Mouse (Mus musculus): ENCODE data around the gene Olfr723.
"Not testable (repeated sequence)": the region's sequence is repeated elsewhere in the genome, so short reads cannot be mapped to it uniquely, and the experiment has no call there.

Olfr723 gene

DNA sequence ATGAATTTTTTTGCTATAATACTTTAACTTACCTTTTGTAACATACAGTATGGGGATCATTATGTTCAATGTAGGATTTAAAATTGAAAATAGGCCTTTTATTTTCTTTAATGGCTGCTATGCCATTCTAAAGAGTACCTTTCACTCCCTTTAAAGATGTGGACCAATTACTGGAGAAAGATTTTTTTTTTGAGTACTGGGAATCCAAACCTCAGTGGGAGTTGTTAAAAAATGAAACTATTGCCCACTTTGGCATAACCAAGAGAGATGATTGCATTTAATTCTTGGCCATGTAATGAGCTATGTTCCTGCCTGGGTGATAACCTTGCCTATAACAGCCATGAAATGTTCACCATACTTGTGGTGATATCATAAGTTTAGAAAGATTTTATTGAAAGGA, at the start of gene Olfr723:
TSS of gene Olfr723 (minus strand) at position 101 of the 400 bp plus-strand sequence.
- not testable (repeated sequence) for DNase-seq (ENCODE audit: low read depth)

DNA sequence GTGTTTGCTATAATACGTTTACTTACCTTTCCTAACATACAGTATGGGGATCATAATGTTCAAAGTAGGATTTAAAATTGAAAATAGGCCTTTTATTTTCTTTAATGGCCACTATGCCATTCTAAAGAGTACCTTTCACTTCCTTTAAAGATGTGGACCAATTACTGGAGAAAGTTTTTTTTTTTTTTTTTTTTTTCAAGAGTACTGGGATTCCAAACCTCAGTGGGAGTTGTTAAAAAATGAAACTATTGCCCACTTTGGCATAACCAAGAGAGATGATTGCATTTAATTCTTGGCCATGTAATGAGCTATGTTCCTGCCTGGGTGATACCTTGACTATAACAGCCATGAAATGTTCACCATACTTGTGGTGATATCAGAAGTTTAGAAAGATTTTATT, 31.6 kb upstream of the Olfr723 start, which contains the start of gene Olfr724:
TSS of gene Olfr724 (minus strand) at position 101 of the 400 bp plus-strand sequence.
- DNase-seq (ENCODE audit: low read depth): not testable (repeated sequence)

DNA sequence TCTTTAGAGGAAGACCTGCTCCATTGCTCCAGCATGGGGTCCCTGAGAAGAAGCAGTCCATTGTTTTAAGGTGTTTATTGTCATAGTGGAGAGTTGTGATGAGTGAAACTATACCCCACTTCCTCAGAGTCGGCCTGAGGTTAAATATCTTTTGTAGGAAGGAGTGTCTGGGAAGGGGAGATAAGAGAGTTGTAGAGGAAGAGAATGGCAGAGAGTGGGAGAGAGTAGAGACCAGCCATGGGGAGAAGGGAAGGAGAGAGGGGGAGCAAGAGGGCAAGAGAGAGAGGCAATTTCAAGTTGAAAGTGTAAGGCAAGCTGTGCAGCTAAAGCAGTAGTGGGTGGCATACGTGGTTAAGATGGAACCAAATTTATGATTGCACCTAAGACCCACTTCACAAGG, 24.3 kb upstream of the Olfr723 start:
- DNase-seq (ENCODE audit: low read depth): no peak

DNA sequence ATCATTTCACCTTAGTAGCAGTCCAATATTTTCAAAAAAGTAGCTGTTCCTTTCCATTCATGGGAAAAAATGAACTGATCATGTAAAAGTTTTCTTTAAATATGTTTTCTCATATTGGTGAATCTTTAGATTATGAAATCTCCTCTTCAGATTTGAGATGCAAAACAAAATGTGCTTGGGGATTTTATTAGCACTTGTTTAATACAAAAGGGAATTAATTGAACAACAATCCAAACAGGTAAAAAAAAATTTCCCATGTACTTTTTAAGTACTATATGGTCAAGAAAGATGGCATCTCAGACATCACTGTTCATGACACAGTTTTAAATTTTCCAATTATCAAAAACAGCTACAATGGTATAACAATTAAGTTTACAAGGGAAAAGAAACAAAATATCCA, 29.7 kb downstream of the Olfr723 start, which contains the start of gene Olfr722:
TSS of gene Olfr722 (minus strand) at position 101 of the 400 bp plus-strand sequence.
- DNase-seq (ENCODE audit: low read depth): no peak

Measured in NIH3T3 (cell line).